Mouse (Mus musculus) embryonic facial prominence, embryonic 15.5 days (tissue): ENCODE results near the gene Fosl2. TPM values are rescaled to one million over a fixed set of nuclear protein-coding genes. Genes with fewer than 3 reads are reported as not detected.

Experiments used
- ATAC-seq: fragments of 200-750 bp; cut with Nextera tagmentation; 2 replicates; pipeline ENCODE4 v1.8.0; 2017; ENCODE audit warnings: low read depth, moderate TSS enrichment; ENCODE audit not compliant: insufficient number of reproducible peaks, low FRiP score, low TSS enrichment
- H3K27ac ChIP-seq: fragments of 300-500 bp; sonication (generic); replicated peaks from 2 replicates; pipeline ENCODE4 v1.5.1; 2015; ENCODE audit warnings: mild to moderate bottlenecking, inconsistent platforms
- H3K27me3 ChIP-seq: fragments of 300-500 bp; sonication (generic); 2 replicates; pipeline ENCODE4 v1.6.1; 2015; ENCODE audit warnings: inconsistent platforms
- H3K36me3 ChIP-seq: fragments of 300-500 bp; sonication (generic); 2 replicates; pipeline ENCODE4 v1.6.1; 2015; ENCODE audit warnings: mild to moderate bottlenecking, inconsistent platforms
- H3K4me1 ChIP-seq: fragments of 300-500 bp; sonication (generic); 2 replicates; pipeline ENCODE4 v1.6.1; 2015; ENCODE audit warnings: inconsistent platforms
- H3K4me2 ChIP-seq: fragments of 300-500 bp; sonication (generic); replicated peaks from 2 replicates; pipeline ENCODE4 v1.6.1; 2015; ENCODE audit warnings: mild to moderate bottlenecking, inconsistent platforms
- H3K4me3 ChIP-seq: fragments of 300-500 bp; sonication (generic); replicated peaks from 2 replicates; pipeline ENCODE4 v1.5.1; 2015; ENCODE audit warnings: mild to moderate bottlenecking, inconsistent platforms
- H3K9ac ChIP-seq: fragments of 300-500 bp; sonication (generic); 2 replicates; pipeline ENCODE4 v1.6.1; 2015; ENCODE audit warnings: inconsistent platforms
- H3K9me3 ChIP-seq: fragments of 300-500 bp; sonication (generic); replicated peaks from 2 replicates; pipeline ENCODE4 v1.6.1; 2016; ENCODE audit warnings: inconsistent platforms
- WGBS: fragments of 180-500 bp; shearing (Covaris S2); methylation state at CpG from one replicate; pipeline ENCODE4 v1.1.7; 2015; 5-methylcytosine and 5-hydroxymethylcytosine counted together
- polyA plus RNA-seq: library from polyadenylated mRNA; unstranded; fragments of >200 nt; fragmentation: Nextera tagmentation; extraction: Ambion mirVana; gene quantifications from 2 replicates; pipeline ENCODE4 v1.2.1, GENCODE M21; 2015

Gene Fosl2
- polyA plus RNA-seq, 1 experiment from 2014 or later = 12.5 TPM

GRCm38 (mm10) chr5:32106473-32107140 is 29.0 kb upstream of the Fosl2 start:
- H3K4me3 ChIP-seq = no peak overlapping the region
- no peak overlapping the region for H3K4me2 ChIP-seq
- no peaks in the 10 kb centered on the region for H3K9me3 ChIP-seq
- no peak for ATAC-seq
- H3K4me1 ChIP-seq = peaks cover 20% of the 10 kb centered on the region
- no peak overlapping the region for H3K9ac ChIP-seq
- 74% methylated on average over 5 of the region's 5 CpGs for WGBS
- no peak overlapping the region for H3K27ac ChIP-seq
- no peaks in the 10 kb centered on the region for H3K27me3 ChIP-seq
- H3K36me3 ChIP-seq = no peaks in the 10 kb centered on the region

- H3K9me3 ChIP-seq = no peaks in the 10 kb centered on the region
- H3K27ac ChIP-seq = no peak overlapping the region
- H3K9ac ChIP-seq = no peak overlapping the region
- no peaks in the 10 kb centered on the region for H3K36me3 ChIP-seq
- no peaks in the 10 kb centered on the region for H3K27me3 ChIP-seq
- WGBS = 82% methylated on average over 4 of the region's 4 CpGs
- no peak overlapping the region for H3K4me2 ChIP-seq
- H3K4me1 ChIP-seq = 0 out of 2 replicates have a peak, but pooled peaks cover 4% of the 10 kb centered on the region
- no peak for ATAC-seq
- no peak overlapping the region for H3K4me3 ChIP-seq
Observed at GRCm38 (mm10) chr5:32110651-32111050, 24.9 kb upstream of the Fosl2 start.

- no peak overlapping the region for H3K4me2 ChIP-seq
- ATAC-seq = no peak
- H3K36me3 ChIP-seq = no peaks in the 10 kb centered on the region
- WGBS = 73% methylated on average over 7 of the region's 7 CpGs
- no peaks in the 10 kb centered on the region for H3K27me3 ChIP-seq
- H3K4me3 ChIP-seq = no peak overlapping the region
- 0 out of 2 replicates have a peak, but pooled peaks cover 4% of the 10 kb centered on the region for H3K4me1 ChIP-seq
- no peak overlapping the region for H3K27ac ChIP-seq
- H3K9ac ChIP-seq = no peak overlapping the region
- no peaks in the 10 kb centered on the region for H3K9me3 ChIP-seq
Observed at GRCm38 (mm10) chr5:32112206-32112916, 23.2 kb upstream of the Fosl2 start.

GRCm38 (mm10) chr5:32120901-32121376 is 14.7 kb upstream of the Fosl2 start:
- Histone ChIP-seq H3K4me2 (peak overlapping the region; percentile 32; the same call in 1 of the 2 replicates), H3K4me1 (peaks cover 32% of the 10 kb centered on the region), H3K9ac (no peak overlapping the region), H3K9me3 (no peaks in the 10 kb centered on the region), H3K27me3 (no peaks in the 10 kb centered on the region), H3K36me3 (no peaks in the 10 kb centered on the region), H3K4me3 (0 out of 2 replicates have a peak overlapping the region, but pooled peaks have one; percentile 7), H3K27ac (peak overlapping the region; percentile 84)
- ATAC-seq = peak; percentile 57; the same call in 1 of the 2 replicates
- WGBS = 51% methylated on average over 11 of the region's 11 CpGs

GRCm38 (mm10) chr5:32121936-32122335 is 13.7 kb upstream of the Fosl2 start:
- ATAC-seq = no peak
- Histone ChIP-seq H3K36me3 (no peaks in the 10 kb centered on the region), H3K9me3 (no peaks in the 10 kb centered on the region), H3K4me2 (peak overlapping the region; percentile 32; the same call in 1 of the 2 replicates), H3K4me1 (peaks cover 37% of the 10 kb centered on the region), H3K27me3 (no peaks in the 10 kb centered on the region), H3K9ac (no peak overlapping the region), H3K27ac (peak overlapping the region; percentile 84), H3K4me3 (0 out of 2 replicates have a peak overlapping the region, but pooled peaks have one; percentile 7)
- WGBS = 55% methylated on average over 6 of the region's 6 CpGs

GRCm38 (mm10) chr5:32122363-32122762 is 13.2 kb upstream of the Fosl2 start:
- Histone ChIP-seq H3K27ac (peak overlapping the region; percentile 84), H3K9me3 (no peaks in the 10 kb centered on the region), H3K4me2 (no peak overlapping the region), H3K9ac (no peak overlapping the region), H3K36me3 (no peaks in the 10 kb centered on the region), H3K4me3 (no peak overlapping the region), H3K4me1 (peaks cover 41% of the 10 kb centered on the region), H3K27me3 (no peaks in the 10 kb centered on the region)
- 62% methylated on average over 5 of the region's 5 CpGs for WGBS
- no peak for ATAC-seq

GRCm38 (mm10) chr5:32124957-32125356 is 10.6 kb upstream of the Fosl2 start:
- H3K27me3 ChIP-seq = no peaks in the 10 kb centered on the region
- no peaks in the 10 kb centered on the region for H3K9me3 ChIP-seq
- no peaks in the 10 kb centered on the region for H3K36me3 ChIP-seq
- no peak overlapping the region for H3K4me2 ChIP-seq
- ATAC-seq = no peak
- no peak overlapping the region for H3K9ac ChIP-seq
- no peak overlapping the region for H3K27ac ChIP-seq
- H3K4me1 ChIP-seq = peaks cover 39% of the 10 kb centered on the region
- no peak overlapping the region for H3K4me3 ChIP-seq
- WGBS = 72% methylated on average over 6 of the region's 6 CpGs

GRCm38 (mm10) chr5:32127226-32127625 is 8.4 kb upstream of the Fosl2 start:
- peaks cover 20% of the 10 kb centered on the region for H3K4me1 ChIP-seq
- no peaks in the 10 kb centered on the region for H3K27me3 ChIP-seq
- no peak overlapping the region for H3K4me3 ChIP-seq
- 75% methylated on average over 3 of the region's 3 CpGs for WGBS
- H3K4me2 ChIP-seq = no peak overlapping the region
- H3K27ac ChIP-seq = peak overlapping the region; percentile 25; the same call in 1 of the 2 replicates
- no peak overlapping the region for H3K9ac ChIP-seq
- ATAC-seq = no peak
- H3K9me3 ChIP-seq = no peaks in the 10 kb centered on the region
- H3K36me3 ChIP-seq = no peaks in the 10 kb centered on the region

GRCm38 (mm10) chr5:32127927-32128326 is 7.7 kb upstream of the Fosl2 start:
- WGBS = 46% methylated on average over 3 of the region's 3 CpGs
- no peak overlapping the region for H3K4me3 ChIP-seq
- no peaks in the 10 kb centered on the region for H3K36me3 ChIP-seq
- no peaks in the 10 kb centered on the region for H3K27me3 ChIP-seq
- H3K27ac ChIP-seq = no peak overlapping the region
- H3K9ac ChIP-seq = no peak overlapping the region
- no peaks in the 10 kb centered on the region for H3K9me3 ChIP-seq
- no peak overlapping the region for H3K4me2 ChIP-seq
- peaks cover 19% of the 10 kb centered on the region for H3K4me1 ChIP-seq
- ATAC-seq = no peak

- Histone ChIP-seq H3K27ac (peak overlapping the region; percentile 100), H3K4me3 (peak overlapping the region; percentile 74), H3K36me3 (no peaks in the 10 kb centered on the region), H3K9ac (peak overlapping the region; percentile 49), H3K4me1 (peaks cover 23% of the 10 kb centered on the region), H3K4me2 (peak overlapping the region; percentile 74), H3K27me3 (no peaks in the 10 kb centered on the region), H3K9me3 (no peaks in the 10 kb centered on the region)
- no peak for ATAC-seq
- under 1% methylated on average over 48 of the region's 48 CpGs for WGBS
Observed at GRCm38 (mm10) chr5:32132971-32133501, 2.6 kb upstream of the Fosl2 start.

GRCm38 (mm10) chr5:32133549-32134004 is 2.0 kb upstream of the Fosl2 start:
- 0% methylated on average over 20 of the region's 20 CpGs for WGBS

More at GRCm38 (mm10) chr5:32133549-32134004, 2.0 kb upstream of the Fosl2 start:
- peak overlapping the region; percentile 74 for H3K4me2 ChIP-seq
- peak overlapping the region; percentile 74 for H3K4me3 ChIP-seq
- H3K9ac ChIP-seq = peak overlapping the region; percentile 49
- peak; percentile 32; the same call in 1 of the 2 replicates for ATAC-seq
- H3K27ac ChIP-seq = peak overlapping the region; percentile 100
- H3K27me3 ChIP-seq = no peaks in the 10 kb centered on the region
- no peaks in the 10 kb centered on the region for H3K9me3 ChIP-seq
- no peaks in the 10 kb centered on the region for H3K36me3 ChIP-seq
- peaks cover 27% of the 10 kb centered on the region for H3K4me1 ChIP-seq
